Comparison of ENCODE assay signal across 25 mouse cellular contexts in genomic region chr11:52782426-52782825, GRCm38 (mm10). TPM values are rescaled to one million over a fixed set of nuclear protein-coding genes. Genes with fewer than 3 reads are reported as not detected.
DNase-seq lines count a peak whose midpoint lies in the region.
"Had no signal": no experiment of that assay in that cellular context is flagged by ENCODE, and none has a peak within 500 bp of the region (broad histone marks: within the 10 kb centered on the region; RNA-seq: fewer than 3 reads in every experiment).

No protein-coding gene starts in this region.

- no peak overlapping the region for H3K4me3 ChIP-seq in heart, embryonic 10.5 days
- H3K4me3 ChIP-seq: embryonic facial prominence, embryonic 13.5 days; embryonic facial prominence, embryonic 15.5 days; erythroblast, embryonic 14.5 days; forebrain, embryonic 13.5 days; forebrain, embryonic 15.5 days had no signal

- DNase-seq in heart, embryonic 10.5 days (ENCODE audit: low spot score): peak; percentile 52
- no peak for DNase-seq in heart, postnatal 4 days
- peak; percentile 17 for DNase-seq in NIH3T3 (ENCODE audit: low read depth)
- peak; percentile 12 for DNase-seq in gonadal fat pad, adult 2 months (ENCODE audit: low read depth)
- DNase-seq in lung, postnatal 14 days: no peak
- DNase-seq: adrenal gland, adult 8-10 months; adrenal gland, postnatal 14 days; adrenal gland, postnatal 36 days; cerebellum, adult 11-12 months; cerebellum, adult 2 months; cerebellum, adult 9-10 months; cerebellum, postnatal 14 days; cerebellum, postnatal 36 days; embryo, embryonic 11 days; forebrain, postnatal 0 days had no signal

- WGBS in heart, embryonic 10.5 days: 87% methylated on average over 5 of the region's 5 CpGs

- H3K9me3 ChIP-seq in heart, embryonic 10.5 days: no peaks in the 10 kb centered on the region
- H3K9me3 ChIP-seq: embryonic facial prominence, embryonic 13.5 days; embryonic facial prominence, embryonic 15.5 days; forebrain, embryonic 13.5 days; forebrain, embryonic 15.5 days had no signal

- H3K4me1 ChIP-seq in heart, embryonic 10.5 days: peaks cover 11% of the 10 kb centered on the region
- H3K4me1 ChIP-seq: embryonic facial prominence, embryonic 13.5 days; embryonic facial prominence, embryonic 15.5 days; forebrain, embryonic 15.5 days had no signal

- no peak overlapping the region for H3K27ac ChIP-seq in heart, embryonic 10.5 days
- H3K27ac ChIP-seq: embryonic facial prominence, embryonic 13.5 days; embryonic facial prominence, embryonic 15.5 days; forebrain, embryonic 13.5 days; forebrain, embryonic 15.5 days had no signal

- H3K36me3 ChIP-seq in heart, embryonic 10.5 days: no peaks in the 10 kb centered on the region
- H3K36me3 ChIP-seq: embryonic facial prominence, embryonic 13.5 days; embryonic facial prominence, embryonic 15.5 days; forebrain, embryonic 15.5 days had no signal

- peaks cover 6% of the 10 kb centered on the region; the same call in 1 of the 2 replicates for H3K27me3 ChIP-seq in heart, embryonic 10.5 days (ENCODE audit: insufficient read depth, poor library complexity, severe bottlenecking)
- H3K27me3 ChIP-seq: embryonic facial prominence, embryonic 13.5 days; embryonic facial prominence, embryonic 15.5 days; forebrain, embryonic 13.5 days; forebrain, embryonic 15.5 days had no signal

RNA-seq across cellular contexts. Expression of gene Fstl4, which starts 18.0 kb away (rescaled TPM):
- polyA plus RNA-seq in heart, embryonic 10.5 days (2016; fragmentation: Nextera tagmentation; extraction: Ambion mirVana): 7.3 and 15.0 TPM in 2 replicates
- total RNA-seq in heart, postnatal 4 days (2021): 10 to 100 TPM; 16.6 to 17.4 TPM
- polyA plus RNA-seq in gonadal fat pad, adult 2 months (2012; rRNA removed): 0.50 and 1.2 TPM in 2 replicates
- total RNA-seq: common myeloid progenitor, adult 5-6 weeks; MEL had no signal
- polyA plus RNA-seq: activated CD4-positive, CD25-positive, alpha-beta regulatory T cell, adult 4 months; C2C12; erythroblast, embryonic 14.5 days; Patski had no signal

Comparison
In these comparisons a context has a peak if more than half of its experiments do, and no peak if none do; other contexts are left out.
1. DNase-seq: peak in heart, embryonic 10.5 days (single experiment), NIH3T3 (single experiment) and gonadal fat pad, adult 2 months (single experiment); none in heart, postnatal 4 days (single experiment) and lung, postnatal 14 days (single experiment).